Mouse (Mus musculus) cerebellum, adult 9-11 months (tissue): Measurements from ENCODE around the gene Gm21820.
"Not testable (repeated sequence)": the region's sequence is repeated elsewhere in the genome, so short reads cannot be mapped to it uniquely, and the experiment has no call there.

Source experiments
- DNase-seq: peaks from one replicate; pipeline ENCODE4 v3.0.0; 2022

Gm21820 gene

GRCm38 (mm10) chrY:5249341-5249740 lies at the start of gene Gm21820:
Gene Gm21820 (minus strand): TSS chrY:5249441.
- not testable (repeated sequence) for DNase-seq
